Mouse (Mus musculus): ENCODE data around the gene Mink1. TPM values are rescaled to one million over a fixed set of nuclear protein-coding genes. Genes with fewer than 3 reads are reported as not detected.
"Not testable (repeated sequence)": the region's sequence is repeated elsewhere in the genome, so short reads cannot be mapped to it uniquely, and the experiment has no call there.

Gene Mink1
- total and polyA plus RNA-seq, 3 experiments: 14.3 to 89.8 (median 38.1) TPM

- peaks cover 6% of the 10 kb centered on the region; the same call in 1 of the 2 replicates for H3K27me3 ChIP-seq (ENCODE audit: insufficient read depth, low read length)
- TF ChIP-seq GATA2 (IDR thresholded peaks at IDR 0.05; ENCODE audit: borderline replicate concordance, low read depth, low read length) (no peak), GATA1 (IDR thresholded peaks at IDR 0.05; ENCODE audit: borderline replicate concordance, low read length) (no peak), TAL1 (conservative IDR thresholded peaks at IDR 0.05; ENCODE audit: low read depth, low read length) (no peak), POLR2AphosphoS5 (IDR thresholded peaks at IDR 0.05; ENCODE audit: insufficient replicate concordance, low read depth, low read length) (no peak), CTCF (IDR thresholded peaks at IDR 0.05; ENCODE audit: low read depth, low read length) (no peak)
- no peaks in the 10 kb centered on the region for H3K9me3 ChIP-seq (replicated peaks)
- peaks cover 38% of the 10 kb centered on the region for H3K36me3 ChIP-seq (replicated peaks)
- DNase-seq (ENCODE audit: low spot score): no peak
- peaks cover 19% of the 10 kb centered on the region for H3K4me1 ChIP-seq (ENCODE audit: insufficient read depth, low read depth, low read length)
- no peak for ATAC-seq (ENCODE audit: extremely low read depth, insufficient number of reproducible peaks, low FRiP score, poor library complexity, severe bottlenecking)
- H3K4me3 ChIP-seq (ENCODE audit: low read depth, low read length): no peak overlapping the region
These were observed 34.1 kb upstream of the Mink1 start for GRCm38 (mm10) chr11:70528610-70529009.

- not testable (repeated sequence) for H3K4me3 ChIP-seq (ENCODE audit: low read depth, low read length); DNase-seq (ENCODE audit: low spot score); ATAC-seq (ENCODE audit: extremely low read depth, insufficient number of reproducible peaks, low FRiP score, poor library complexity, severe bottlenecking); H3K9me3 ChIP-seq (replicated peaks)
- peaks cover 36% of the 10 kb centered on the region for H3K36me3 ChIP-seq (replicated peaks)
- H3K4me1 ChIP-seq (ENCODE audit: insufficient read depth, low read depth, low read length): peaks cover 12% of the 10 kb centered on the region
- peaks cover 16% of the 10 kb centered on the region for H3K27me3 ChIP-seq (ENCODE audit: insufficient read depth, low read length)
These were observed 31.6 kb upstream of the Mink1 start for GRCm38 (mm10) chr11:70531065-70531464.

GRCm38 (mm10) chr11:70532839-70533238, 29.8 kb upstream of the Mink1 start, which contains the start of gene Gm40193:
Gm40193 (minus strand) TSS chr11:70532939.
- H3K27me3 ChIP-seq (ENCODE audit: insufficient read depth, low read length): peaks cover 27% of the 10 kb centered on the region
- ATAC-seq (ENCODE audit: extremely low read depth, insufficient number of reproducible peaks, low FRiP score, poor library complexity, severe bottlenecking) (no peak), DNase-seq (ENCODE audit: low spot score) (no peak)
- no peaks in the 10 kb centered on the region for H3K9me3 ChIP-seq (replicated peaks)
- TF ChIP-seq POLR2AphosphoS5 (IDR thresholded peaks at IDR 0.05; ENCODE audit: insufficient replicate concordance, low read depth, low read length) (no peak), CTCF (IDR thresholded peaks at IDR 0.05; ENCODE audit: low read depth, low read length) (no peak), TAL1 (conservative IDR thresholded peaks at IDR 0.05; ENCODE audit: low read depth, low read length) (no peak), GATA1 (IDR thresholded peaks at IDR 0.05; ENCODE audit: borderline replicate concordance, low read length) (no peak), GATA2 (IDR thresholded peaks at IDR 0.05; ENCODE audit: borderline replicate concordance, low read depth, low read length) (no peak)
- no peaks in the 10 kb centered on the region for H3K4me1 ChIP-seq (ENCODE audit: insufficient read depth, low read depth, low read length)
- H3K36me3 ChIP-seq (replicated peaks): peaks cover 18% of the 10 kb centered on the region
- no peak within 1 kb of the TSS for H3K4me3 ChIP-seq (ENCODE audit: low read depth, low read length)

GRCm38 (mm10) chr11:70539423-70539822, 23.3 kb upstream of the Mink1 start:
- H3K9me3 ChIP-seq (replicated peaks): no peaks in the 10 kb centered on the region
- TF ChIP-seq GATA2 (IDR thresholded peaks at IDR 0.05; ENCODE audit: borderline replicate concordance, low read depth, low read length): no peak
- no peak for TF ChIP-seq POLR2AphosphoS5 (IDR thresholded peaks at IDR 0.05; ENCODE audit: insufficient replicate concordance, low read depth, low read length)
- no peak for TF ChIP-seq GATA1 (IDR thresholded peaks at IDR 0.05; ENCODE audit: borderline replicate concordance, low read length)
- no peak for TF ChIP-seq CTCF (IDR thresholded peaks at IDR 0.05; ENCODE audit: low read depth, low read length)
- no peak for TF ChIP-seq TAL1 (conservative IDR thresholded peaks at IDR 0.05; ENCODE audit: low read depth, low read length)
- H3K4me3 ChIP-seq (ENCODE audit: low read depth, low read length): peak overlapping the region; percentile 64; the same call in 1 of the 2 replicates
- no peak for DNase-seq (ENCODE audit: low spot score)
- no peak for ATAC-seq (ENCODE audit: extremely low read depth, insufficient number of reproducible peaks, low FRiP score, poor library complexity, severe bottlenecking)
- H3K4me1 ChIP-seq (ENCODE audit: insufficient read depth, low read depth, low read length): peaks cover 21% of the 10 kb centered on the region
- no peaks in the 10 kb centered on the region for H3K36me3 ChIP-seq (replicated peaks)
- H3K27me3 ChIP-seq (ENCODE audit: insufficient read depth, low read length): peaks cover 71% of the 10 kb centered on the region

GRCm38 (mm10) chr11:70539877-70540587, 22.6 kb upstream of the Mink1 start, which contains the start of gene Pld2:
Pld2 (plus strand) TSS chr11:70540064.
- H3K36me3 ChIP-seq (replicated peaks): no peaks in the 10 kb centered on the region
- ATAC-seq (ENCODE audit: extremely low read depth, insufficient number of reproducible peaks, low FRiP score, poor library complexity, severe bottlenecking) (no peak; the same call in 1 of the 2 replicates), DNase-seq (ENCODE audit: low spot score) (peak; percentile 71)
- H3K4me1 ChIP-seq (ENCODE audit: insufficient read depth, low read depth, low read length): peaks cover 24% of the 10 kb centered on the region
- peaks cover 71% of the 10 kb centered on the region for H3K27me3 ChIP-seq (ENCODE audit: insufficient read depth, low read length)
- H3K9me3 ChIP-seq (replicated peaks): no peaks in the 10 kb centered on the region
- H3K4me3 ChIP-seq (ENCODE audit: low read depth, low read length): peak within 1 kb of the TSS; percentile 64
- no peak for TF ChIP-seq GATA2 (IDR thresholded peaks at IDR 0.05; ENCODE audit: borderline replicate concordance, low read depth, low read length)

- Histone ChIP-seq H3K36me3 (replicated peaks) (no peaks in the 10 kb centered on the region), H3K4me3 (ENCODE audit: low read depth, low read length) (no peak overlapping the region), H3K27me3 (ENCODE audit: insufficient read depth, low read length) (peaks cover 69% of the 10 kb centered on the region), H3K4me1 (ENCODE audit: insufficient read depth, low read depth, low read length) (peaks cover 24% of the 10 kb centered on the region), H3K9me3 (replicated peaks) (no peaks in the 10 kb centered on the region)
- ATAC-seq (ENCODE audit: extremely low read depth, insufficient number of reproducible peaks, low FRiP score, poor library complexity, severe bottlenecking) (no peak), DNase-seq (ENCODE audit: low spot score) (no peak)
- TF ChIP-seq POLR2AphosphoS5 (IDR thresholded peaks at IDR 0.05; ENCODE audit: insufficient replicate concordance, low read depth, low read length): no peak
- TF ChIP-seq TAL1 (conservative IDR thresholded peaks at IDR 0.05; ENCODE audit: low read depth, low read length): no peak
- TF ChIP-seq GATA1 (IDR thresholded peaks at IDR 0.05; ENCODE audit: borderline replicate concordance, low read length): no peak
- TF ChIP-seq CTCF (IDR thresholded peaks at IDR 0.05; ENCODE audit: low read depth, low read length): no peak
- TF ChIP-seq GATA2 (IDR thresholded peaks at IDR 0.05; ENCODE audit: borderline replicate concordance, low read depth, low read length): no peak
These were observed 21.8 kb upstream of the Mink1 start for GRCm38 (mm10) chr11:70540928-70541327.
